Mouse (Mus musculus): Measurements from ENCODE around the gene Rgs13. TPM values are rescaled to one million over a fixed set of nuclear protein-coding genes. Genes with fewer than 3 reads are reported as not detected.

The Rgs13 gene
- polyA plus RNA-seq, 1 experiment, result 0.12 TPM

DNA sequence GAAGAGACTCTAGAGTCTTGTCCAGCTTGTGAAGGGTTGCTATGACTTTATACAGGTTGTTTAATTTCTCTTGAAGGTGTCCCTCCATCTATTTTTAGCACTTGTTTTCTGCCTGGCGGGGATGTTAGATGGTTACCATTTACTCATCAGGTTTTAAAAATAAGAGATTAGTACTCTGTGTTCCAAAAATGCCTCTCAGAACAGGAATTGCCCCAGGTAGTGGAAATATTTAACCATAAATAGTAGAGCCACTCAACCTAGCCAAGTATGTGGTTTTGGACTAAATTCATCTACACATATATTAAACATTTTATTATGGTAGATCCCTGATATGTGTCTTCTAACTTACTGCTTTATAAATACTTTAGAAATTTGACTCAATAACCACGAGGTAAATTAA is 64.2 kb downstream of the Rgs13 start:
- no peak for TF ChIP-seq POLR2A (IDR thresholded peaks at IDR 0.05; ENCODE audit: control insufficient read depth, extremely low read depth, insufficient read depth, low read length, poor library complexity)
- 86% methylated on average over 2 of the region's 2 CpGs for WGBS
- Histone ChIP-seq H3K27ac (ENCODE audit: control insufficient read depth, insufficient read depth, low read length) (no peak overlapping the region), H3K4me1 (replicated peaks; ENCODE audit: control insufficient read depth, insufficient read depth, low read length) (no peaks in the 10 kb centered on the region), H3K4me3 (ENCODE audit: control insufficient read depth, insufficient read depth, low read length) (no peak overlapping the region), H3K36me3 (ENCODE audit: control insufficient read depth, insufficient read depth, low read length) (no peaks in the 10 kb centered on the region), H3K27me3 (ENCODE audit: control insufficient read depth, insufficient read depth, low read length) (no peaks in the 10 kb centered on the region)
- no peak for DNase-seq

DNA sequence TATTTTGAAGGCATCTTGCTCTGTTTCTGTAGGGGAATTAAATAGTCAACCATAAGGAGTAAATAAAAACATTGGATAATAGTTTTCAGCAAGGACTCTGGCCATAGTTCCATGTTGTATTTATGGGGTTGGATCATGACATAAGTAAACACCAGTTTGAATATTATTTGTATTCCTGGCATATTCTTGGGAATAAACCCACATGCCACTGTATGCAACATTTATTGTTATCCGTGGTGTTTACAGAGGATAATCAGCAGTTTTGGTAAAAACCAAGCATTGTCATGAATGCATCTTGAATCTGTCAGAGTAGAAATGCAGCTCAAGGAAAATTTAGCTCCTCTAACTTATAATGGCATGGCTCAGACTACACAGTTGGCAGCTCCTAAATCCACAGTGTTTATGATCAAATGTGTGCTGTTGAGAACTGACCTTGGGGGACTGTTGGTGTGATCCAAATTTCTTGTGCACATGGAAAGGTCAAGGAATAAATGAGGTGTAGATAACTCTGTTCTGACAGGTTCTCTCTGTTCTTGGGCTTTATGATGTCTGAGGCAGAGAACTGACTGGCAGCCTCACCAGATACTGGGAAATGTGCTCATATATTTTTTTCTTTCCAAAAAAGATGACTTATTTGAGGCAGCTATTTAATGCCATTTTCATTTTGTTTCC is 78.4 kb downstream of the Rgs13 start:
- Histone ChIP-seq H3K27me3 (ENCODE audit: control insufficient read depth, insufficient read depth, low read length) (no peaks in the 10 kb centered on the region), H3K4me3 (ENCODE audit: control insufficient read depth, insufficient read depth, low read length) (no peak overlapping the region), H3K27ac (ENCODE audit: control insufficient read depth, insufficient read depth, low read length) (no peak overlapping the region), H3K4me1 (replicated peaks; ENCODE audit: control insufficient read depth, insufficient read depth, low read length) (no peaks in the 10 kb centered on the region), H3K36me3 (ENCODE audit: control insufficient read depth, insufficient read depth, low read length) (no peaks in the 10 kb centered on the region)
- DNase-seq, result no peak
- 89% methylated on average over 1 of the region's 1 CpGs for WGBS
- no peak for TF ChIP-seq CTCF (IDR thresholded peaks at IDR 0.05; ENCODE audit: borderline replicate concordance, control insufficient read depth, extremely low read depth, insufficient read depth, low read length, poor library complexity)
- no peak for TF ChIP-seq POLR2A (IDR thresholded peaks at IDR 0.05; ENCODE audit: control insufficient read depth, extremely low read depth, insufficient read depth, low read length, poor library complexity)

DNA sequence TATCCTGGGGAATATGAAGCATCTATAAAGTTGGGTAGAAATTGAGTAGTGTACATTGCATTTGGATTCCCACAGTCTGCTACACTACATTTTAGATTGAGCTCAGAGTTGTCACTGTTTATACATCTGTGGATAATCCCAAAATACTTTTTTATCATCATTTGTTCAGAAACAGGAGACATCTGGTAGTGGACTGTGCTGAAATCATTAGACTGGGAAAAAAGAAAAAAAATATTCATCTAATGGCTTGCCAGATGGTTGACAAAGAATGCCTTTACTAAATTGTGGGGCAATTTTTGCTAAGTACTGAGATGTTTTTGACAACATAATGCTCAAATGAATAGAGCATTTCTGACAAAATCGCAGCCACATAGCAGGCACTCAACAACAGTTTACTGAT is 86.8 kb downstream of the Rgs13 start:
- no peak for DNase-seq
- Histone ChIP-seq H3K27me3 (ENCODE audit: control insufficient read depth, insufficient read depth, low read length) (no peaks in the 10 kb centered on the region), H3K4me1 (replicated peaks; ENCODE audit: control insufficient read depth, insufficient read depth, low read length) (no peaks in the 10 kb centered on the region), H3K27ac (ENCODE audit: control insufficient read depth, insufficient read depth, low read length) (no peak overlapping the region), H3K36me3 (ENCODE audit: control insufficient read depth, insufficient read depth, low read length) (no peaks in the 10 kb centered on the region), H3K4me3 (ENCODE audit: control insufficient read depth, insufficient read depth, low read length) (no peak overlapping the region)
- WGBS, result 94% methylated on average over 1 of the region's 1 CpGs
- TF ChIP-seq POLR2A (IDR thresholded peaks at IDR 0.05; ENCODE audit: control insufficient read depth, extremely low read depth, insufficient read depth, low read length, poor library complexity) (no peak), CTCF (IDR thresholded peaks at IDR 0.05; ENCODE audit: borderline replicate concordance, control insufficient read depth, extremely low read depth, insufficient read depth, low read length, poor library complexity) (no peak)

Other genes starting within 250 kb of the Rgs13 start
- 4.3 and 5.9 TPM in 2 replicates for gene Rgs2, start 173.2 kb downstream of the Rgs13 start, polyA plus RNA-seq (2012; rRNA removed)
- gene Rgs1, start 71.9 kb upstream of the Rgs13 start, polyA plus RNA-seq (2012; rRNA removed), result 1.0 and 1.5 TPM in 2 replicates